Mouse (Mus musculus): ENCODE measurements around the gene Cyb561d1.
"Not testable (repeated sequence)": the region's sequence is repeated elsewhere in the genome, so short reads cannot be mapped to it uniquely, and the experiment has no call there.

Cyb561d1 gene

DNA sequence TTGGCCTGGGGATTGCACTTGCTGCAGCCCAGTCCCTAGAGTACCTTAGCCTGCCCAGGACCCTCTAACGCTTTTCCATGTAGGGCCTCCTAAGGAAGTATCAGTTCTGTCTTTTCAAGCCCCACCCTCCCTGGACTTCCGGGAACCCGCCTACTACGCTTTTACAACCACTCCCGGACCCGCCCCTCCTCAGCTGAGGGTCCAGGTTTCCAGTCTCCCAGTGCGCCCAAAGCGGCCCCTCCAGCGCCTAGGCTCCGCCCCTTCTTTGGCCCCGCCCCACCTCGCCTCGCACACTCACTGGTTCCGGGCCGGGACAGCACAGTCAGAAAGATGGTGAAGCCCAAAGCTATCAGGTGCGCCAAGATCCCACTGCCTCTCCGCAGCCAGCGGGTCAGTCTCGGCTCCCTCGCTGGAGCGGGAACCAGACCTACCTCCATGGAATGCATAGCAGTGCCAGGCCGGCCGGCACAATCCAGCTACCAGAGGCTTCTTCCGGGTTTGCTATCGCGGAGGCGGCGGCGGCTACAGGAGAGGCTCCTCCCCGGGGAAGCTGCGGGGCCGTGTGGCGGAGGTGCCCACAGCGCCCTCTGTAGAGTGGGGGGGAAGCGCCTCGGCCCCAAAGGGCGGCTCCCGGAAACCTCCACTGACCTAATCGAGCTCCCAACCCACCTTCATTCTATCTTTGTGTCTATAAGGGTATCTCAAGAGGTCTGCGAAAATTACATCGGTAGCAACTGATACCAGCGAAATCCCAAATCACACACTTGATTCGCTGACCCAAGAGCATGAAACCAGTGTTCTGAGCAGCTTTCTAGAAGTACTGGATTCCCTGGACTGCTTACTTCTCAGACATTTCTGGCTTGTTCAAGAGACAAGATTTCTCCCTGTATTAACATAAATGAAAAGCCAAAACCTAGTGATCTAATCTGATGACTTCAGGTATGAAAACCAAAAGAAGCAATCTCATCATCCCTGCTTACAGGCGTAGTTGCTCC, at the start of gene Cyb561d1:
Gene Cyb561d1, minus strand, starts transcription at position 884 of the 995 bp plus-strand sequence.
- DNase-seq (ENCODE audit: low spot score), result peak; percentile 85

DNA sequence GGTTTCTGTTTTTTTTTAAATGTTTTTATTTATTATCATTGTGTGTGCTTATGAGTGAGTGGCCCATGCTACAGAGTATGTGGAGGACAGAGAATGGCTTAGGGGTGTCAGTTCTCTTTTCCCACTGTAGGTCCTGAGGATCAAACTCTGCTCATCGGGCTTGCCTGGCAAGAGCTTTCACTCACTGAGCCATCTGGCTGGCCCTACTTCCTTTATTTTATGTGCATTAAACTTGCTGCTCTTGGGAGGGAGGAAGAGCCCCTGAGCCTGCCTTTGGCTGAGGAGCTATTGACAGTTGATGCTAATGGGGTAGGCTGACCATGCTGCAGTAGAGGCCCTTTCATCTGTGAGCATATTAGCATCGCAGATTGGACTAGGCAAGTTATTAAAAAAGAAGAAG, 45.8 kb upstream of the Cyb561d1 start:
- DNase-seq (ENCODE audit: low spot score), result no peak

DNA sequence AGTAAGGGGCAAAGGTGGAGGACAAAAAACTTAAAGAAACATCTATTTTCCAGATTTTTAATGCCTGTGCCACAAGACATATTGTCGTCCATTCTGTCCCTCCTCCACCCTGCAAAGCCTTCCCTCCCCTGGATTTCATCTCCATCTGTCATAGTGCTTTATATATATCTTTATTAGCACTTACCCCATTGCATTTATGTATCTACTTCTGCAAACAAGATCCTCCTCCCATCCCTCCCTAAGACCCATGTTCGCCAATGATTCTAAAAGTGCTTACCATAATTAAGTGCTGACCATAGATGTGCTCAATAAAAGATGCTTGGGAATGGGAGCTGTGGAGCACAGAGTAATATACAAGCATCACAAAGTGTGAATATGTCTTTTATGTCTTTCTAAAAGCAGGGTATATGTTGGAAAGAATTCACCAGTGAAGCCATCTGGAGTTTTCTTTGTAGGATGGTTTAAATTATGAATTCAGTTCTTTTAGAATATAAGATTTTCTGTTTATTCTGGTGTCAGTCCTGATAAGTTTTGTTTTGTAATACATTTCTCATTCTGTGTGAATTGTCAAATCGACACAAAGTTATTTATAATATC, 40.3 kb upstream of the Cyb561d1 start:
- DNase-seq (ENCODE audit: low spot score), result no peak

DNA sequence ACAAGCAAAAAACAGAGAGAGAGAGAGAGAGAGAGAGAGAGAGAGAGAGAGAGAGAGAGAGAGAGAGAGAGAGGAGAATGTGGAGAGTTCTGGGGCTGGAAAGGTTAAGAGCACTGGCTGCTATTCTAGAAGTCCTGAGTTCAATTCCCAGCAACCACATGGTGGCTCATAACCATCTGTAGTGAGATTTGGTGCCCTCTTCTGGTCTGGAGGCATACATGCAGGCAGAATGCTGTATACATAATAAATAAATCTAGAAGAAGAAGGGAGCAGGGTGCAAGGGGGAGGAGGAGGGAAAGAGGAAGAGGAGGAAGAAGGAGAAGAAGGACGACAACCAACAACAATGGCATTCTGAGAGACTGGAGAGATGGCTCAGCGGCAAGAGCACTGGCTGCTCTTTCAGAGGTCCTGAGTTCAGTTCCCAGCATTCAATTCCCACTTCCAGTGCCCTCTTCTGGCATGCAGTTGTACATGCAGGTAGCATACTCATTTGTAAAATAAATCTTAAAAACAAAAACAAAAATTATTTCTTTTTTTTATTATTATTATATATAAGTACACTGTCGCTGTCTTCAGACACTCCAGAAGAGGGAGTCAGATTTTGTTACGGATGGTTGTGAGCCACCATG, 36.6 kb upstream of the Cyb561d1 start:
- DNase-seq (ENCODE audit: low spot score), result not testable (repeated sequence)

DNA sequence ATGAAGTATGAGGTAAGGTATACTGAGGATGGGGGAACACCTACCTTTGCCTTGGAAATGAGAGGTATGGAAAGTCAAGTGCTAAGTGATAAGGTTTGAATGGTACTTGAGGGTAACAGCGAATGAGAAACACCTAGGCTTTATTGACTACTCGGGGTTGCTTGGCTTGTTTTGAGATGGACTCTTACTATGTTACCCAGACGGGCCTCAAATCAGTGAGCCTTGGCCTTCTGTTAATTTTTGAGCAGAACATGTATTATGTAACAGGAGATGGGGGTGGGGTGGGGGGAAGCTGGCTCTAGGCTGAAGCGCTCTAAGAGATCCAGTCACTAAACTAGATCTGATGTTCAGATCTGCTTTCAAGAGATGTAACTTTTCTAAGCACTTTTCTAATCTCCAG, 30.6 kb upstream of the Cyb561d1 start:
- no peak for DNase-seq (ENCODE audit: low spot score)

DNA sequence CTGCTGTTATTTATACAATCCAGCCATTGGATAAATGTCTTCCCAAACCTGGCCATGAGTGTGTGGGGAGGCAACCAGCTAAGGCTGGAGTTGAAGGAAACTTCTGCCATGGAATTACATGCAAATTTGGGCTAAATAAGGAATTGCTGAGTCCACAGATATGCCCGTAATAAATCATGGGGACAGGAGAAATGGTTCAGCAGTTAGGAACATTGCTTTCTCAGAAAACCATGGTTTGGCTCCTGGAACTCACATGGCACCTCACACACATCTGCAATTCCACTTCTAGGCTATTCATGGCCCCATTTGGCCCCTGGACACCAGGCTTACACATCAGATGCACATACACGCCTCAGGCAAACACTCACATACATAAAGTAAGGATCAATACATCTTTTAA, 26.5 kb upstream of the Cyb561d1 start:
- DNase-seq (ENCODE audit: low spot score), result no peak

DNA sequence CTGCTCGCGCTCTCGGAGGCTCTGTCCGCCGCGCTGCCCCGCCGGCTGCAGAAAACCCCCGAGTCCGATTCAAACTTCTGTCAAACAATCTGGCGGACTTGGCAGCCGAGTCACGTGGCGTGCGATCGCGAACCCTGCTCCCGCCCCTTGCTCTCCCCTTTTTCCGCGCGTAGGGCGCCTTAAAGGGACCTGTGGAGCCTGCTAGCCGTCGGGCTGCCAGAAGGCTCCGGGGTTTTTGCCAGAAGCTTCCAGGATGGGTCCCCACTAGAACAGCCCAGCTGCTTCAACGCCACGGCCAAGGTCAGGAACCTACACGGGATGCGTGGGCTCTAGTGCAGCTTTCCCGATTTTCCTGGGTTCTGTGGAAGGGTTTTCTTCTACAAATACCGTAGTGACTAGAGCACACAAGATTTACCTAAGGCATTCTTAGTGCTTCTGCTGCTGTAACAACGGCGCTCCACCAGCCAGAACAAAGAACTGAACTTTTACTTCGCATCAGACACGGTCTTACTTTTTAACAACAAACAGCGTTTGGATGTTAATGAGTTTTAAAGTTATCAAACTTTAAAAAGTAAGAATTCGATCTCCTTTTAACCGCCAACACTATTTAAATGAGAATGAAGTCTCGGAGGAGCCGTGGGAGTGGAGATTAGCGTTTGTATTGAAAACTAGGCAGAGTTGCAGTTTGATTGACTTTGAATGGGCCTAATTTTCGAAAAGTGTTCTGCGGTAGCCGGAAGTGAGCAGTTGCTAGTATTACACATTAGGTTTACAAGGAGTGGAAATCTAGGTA, 25.7 kb upstream of the Cyb561d1 start, which contains the start of gene Sypl2:
Gene Sypl2, minus strand, starts transcription at position 91 of the 793 bp plus-strand sequence.
- DNase-seq (ENCODE audit: low spot score), result no peak

DNA sequence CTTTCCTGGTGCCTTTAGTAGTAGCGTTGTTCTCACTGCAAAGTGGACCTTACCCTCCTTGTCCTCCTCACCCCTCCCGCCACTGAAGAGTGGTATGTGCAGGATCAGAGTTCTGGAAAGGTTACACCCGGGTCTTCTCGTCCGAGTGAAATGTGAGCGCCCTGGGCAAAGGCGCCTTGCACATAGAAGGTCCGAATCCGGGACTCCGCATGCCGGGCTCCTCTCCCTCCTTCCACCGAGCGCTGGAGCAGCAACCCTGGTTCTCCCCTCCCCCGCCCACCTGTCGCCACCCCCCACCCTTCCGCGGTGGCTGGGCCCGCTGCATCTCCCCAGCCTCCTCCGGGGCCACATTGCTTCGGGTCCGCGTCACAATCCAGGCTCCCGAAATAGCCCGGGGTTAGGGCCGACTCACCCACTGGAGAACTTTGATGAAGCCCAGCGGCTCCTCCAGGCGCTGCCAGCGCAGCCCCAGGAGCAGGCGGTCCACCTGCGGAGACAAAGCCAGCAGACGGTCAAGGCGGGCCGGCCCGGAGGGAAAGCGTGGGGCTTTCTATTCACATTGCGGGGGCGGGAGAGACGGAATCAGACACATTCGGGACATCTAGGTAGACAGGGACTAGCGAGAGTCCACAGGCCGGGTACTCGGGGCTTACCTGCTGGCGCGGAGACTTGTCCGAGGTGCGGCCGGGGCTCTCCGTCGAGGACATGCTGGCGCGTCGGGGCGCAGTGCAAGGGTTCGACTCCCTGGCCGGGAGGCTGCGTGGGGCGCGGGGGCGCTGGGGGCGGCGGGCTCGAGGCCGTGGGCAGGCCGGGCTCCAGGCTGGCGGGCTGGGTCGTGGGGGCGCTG, 24.9 kb upstream of the Cyb561d1 start:
- DNase-seq (ENCODE audit: low spot score), result no peak

DNA sequence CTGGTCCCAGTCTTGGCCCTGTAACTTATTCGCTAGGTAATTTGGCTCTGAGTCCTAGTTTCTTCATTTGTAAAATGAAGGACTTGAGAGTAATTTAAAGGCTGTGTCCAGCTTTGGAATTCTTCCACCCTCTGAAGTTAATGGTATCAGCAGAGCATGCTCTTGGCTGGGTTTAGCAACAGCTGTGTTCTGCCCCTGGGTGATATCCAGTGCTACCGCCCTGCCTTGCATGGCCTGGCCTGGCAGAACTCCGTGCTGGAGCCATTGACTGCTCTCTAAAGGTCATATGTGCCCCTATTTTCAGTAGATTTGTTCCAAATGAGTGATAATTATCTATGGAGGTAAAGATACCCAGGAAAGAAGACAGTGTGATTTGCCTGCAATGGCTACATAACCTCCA, 19.6 kb upstream of the Cyb561d1 start:
- no peak for DNase-seq (ENCODE audit: low spot score)

- DNase-seq (ENCODE audit: low spot score), result no peak
These were observed 13.7 kb upstream of the Cyb561d1 start for GRCm38 (mm10) chr3:108214734-108215133.

- DNase-seq (ENCODE audit: low spot score), result no peak
These were observed 11.4 kb upstream of the Cyb561d1 start for GRCm38 (mm10) chr3:108212406-108212805.

GRCm38 (mm10) chr3:108211845-108212244, 10.8 kb upstream of the Cyb561d1 start:
- DNase-seq (ENCODE audit: low spot score), result no peak

DNA sequence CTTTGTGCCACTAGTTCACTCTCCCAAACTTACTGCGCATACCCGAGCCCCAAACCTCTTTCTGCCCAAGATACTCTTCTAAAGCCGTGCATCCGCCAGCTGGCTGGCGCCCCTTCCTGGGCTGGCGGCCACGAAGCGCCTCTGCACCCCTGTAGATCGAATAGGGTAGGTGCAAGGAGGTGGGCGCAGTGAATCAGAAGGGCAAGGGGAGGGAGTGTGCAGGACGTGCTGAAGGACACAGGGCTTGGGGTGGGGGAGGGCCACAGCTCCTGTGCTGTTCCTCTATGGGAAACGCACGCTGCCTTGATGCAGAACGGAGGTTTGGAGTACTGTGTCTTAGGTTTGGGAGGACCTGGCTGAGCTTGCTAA, 9.7 kb upstream of the Cyb561d1 start, which contains the start of gene Atxn7l2:
Gene Atxn7l2, minus strand, starts transcription at position 164 of the 369 bp plus-strand sequence.
- DNase-seq (ENCODE audit: low spot score), result no peak

DNA sequence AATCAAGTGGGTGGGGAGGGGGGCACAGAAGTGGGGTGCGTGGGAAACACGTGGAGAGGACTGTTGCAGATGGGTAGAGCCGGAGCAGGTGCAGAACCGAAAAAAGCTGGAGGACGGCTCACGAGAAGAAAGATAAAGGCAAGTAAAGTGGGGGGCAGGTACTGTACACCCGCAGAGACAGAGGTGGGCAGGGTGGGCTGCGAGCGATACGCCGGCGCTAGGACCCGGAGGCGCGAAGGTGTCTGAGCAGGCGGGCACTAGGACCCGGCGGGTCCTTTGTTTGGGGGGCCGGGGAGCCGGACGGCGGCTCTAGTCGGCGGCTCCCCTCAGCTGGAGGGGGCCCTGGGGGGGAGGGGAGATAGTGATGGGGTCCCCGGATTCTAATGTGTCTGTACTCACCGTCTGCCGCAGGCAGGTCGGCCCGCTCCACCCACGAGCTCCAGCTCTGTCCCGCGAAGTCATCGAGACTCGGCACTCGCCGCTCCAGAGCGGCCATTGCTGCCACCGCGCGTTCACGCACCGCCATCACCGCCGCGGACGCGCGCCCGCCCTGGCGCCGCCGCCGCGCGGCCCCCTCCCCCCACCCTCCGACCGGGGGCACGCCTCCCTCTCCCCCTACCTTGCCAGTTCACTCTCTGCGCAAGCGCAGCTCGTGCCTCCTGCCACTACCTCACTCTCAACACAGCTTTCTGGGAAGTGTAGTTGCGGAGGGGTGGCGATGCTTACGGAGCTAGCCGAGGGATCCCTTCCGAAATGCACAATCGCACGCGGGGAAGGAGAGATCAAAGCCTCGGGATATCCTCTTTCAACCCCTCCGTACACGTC, 9.1 kb upstream of the Cyb561d1 start:
- peak; percentile 89 for DNase-seq (ENCODE audit: low spot score)

DNA sequence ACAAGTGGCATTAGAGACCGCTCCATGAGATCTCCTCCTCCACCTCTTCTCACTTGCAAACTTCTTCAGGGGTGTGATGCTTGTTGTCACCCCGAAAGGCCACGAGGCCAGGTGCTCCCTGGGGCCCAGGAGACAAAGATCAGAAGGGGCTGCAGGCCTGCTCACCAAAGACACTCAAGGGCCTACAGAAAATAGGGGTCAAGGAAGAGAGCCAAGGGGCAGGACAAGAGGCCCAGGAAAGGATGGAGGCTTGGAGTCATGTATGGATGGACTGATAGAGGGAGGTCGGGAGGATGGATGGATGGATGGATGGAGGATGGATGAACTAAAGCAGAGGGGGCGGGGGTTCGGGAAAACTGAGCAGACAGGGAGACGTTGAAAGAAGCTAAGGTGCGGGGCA, 8.5 kb upstream of the Cyb561d1 start:
- DNase-seq (ENCODE audit: low spot score), result no peak

DNA sequence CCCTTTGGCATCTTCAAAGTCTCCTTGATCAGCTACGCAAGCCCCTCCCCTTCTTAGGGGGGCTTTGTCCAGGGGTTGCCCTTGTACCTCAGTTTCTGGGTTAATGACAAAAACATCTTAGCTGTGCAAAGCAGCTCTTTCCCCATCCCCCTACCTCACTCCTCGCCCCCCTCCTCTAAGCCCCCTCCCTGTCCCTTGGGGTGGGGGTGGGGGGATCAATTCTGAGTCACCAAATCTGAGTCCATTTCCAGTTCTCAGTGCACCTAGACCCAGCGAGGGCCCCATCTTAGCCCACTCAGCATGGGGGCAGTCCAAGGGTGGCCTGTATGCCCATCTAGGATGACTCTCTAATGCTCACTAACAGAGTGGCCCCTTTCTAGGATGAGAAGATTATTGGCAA, 8.0 kb upstream of the Cyb561d1 start:
- no peak for DNase-seq (ENCODE audit: low spot score)

DNA sequence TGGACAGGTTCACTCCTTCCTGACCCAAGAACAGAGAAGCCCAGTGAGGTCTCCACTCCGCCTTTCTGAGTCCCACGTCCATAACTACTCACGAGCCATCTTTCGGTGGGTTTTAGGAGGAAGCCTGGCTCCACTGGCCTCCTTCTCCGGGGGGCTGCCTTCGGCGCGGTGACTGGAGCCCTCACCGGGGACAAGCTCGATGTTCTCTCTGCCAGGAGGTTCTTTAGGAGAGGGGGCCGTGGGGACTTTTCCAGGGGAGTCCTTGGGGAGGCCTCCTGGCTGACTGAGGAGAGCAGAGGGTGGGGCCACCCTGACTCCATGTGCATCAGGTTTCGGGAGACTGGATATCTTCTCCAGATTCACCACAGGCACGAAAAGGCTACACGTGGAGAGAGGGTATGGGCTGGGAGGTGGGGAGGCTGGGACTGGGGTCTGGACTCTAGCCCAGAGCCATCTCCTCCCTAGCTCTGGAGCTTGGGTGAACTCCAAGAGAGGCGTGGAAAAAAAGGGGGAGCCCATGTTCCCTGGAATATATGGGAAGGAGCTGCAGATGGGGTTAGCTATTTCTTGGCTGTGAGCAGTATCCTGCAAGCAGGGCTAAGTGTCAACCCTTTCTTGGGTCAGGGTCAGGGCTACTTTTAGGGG, 5.8 kb upstream of the Cyb561d1 start:
- no peak for DNase-seq (ENCODE audit: low spot score)

DNA sequence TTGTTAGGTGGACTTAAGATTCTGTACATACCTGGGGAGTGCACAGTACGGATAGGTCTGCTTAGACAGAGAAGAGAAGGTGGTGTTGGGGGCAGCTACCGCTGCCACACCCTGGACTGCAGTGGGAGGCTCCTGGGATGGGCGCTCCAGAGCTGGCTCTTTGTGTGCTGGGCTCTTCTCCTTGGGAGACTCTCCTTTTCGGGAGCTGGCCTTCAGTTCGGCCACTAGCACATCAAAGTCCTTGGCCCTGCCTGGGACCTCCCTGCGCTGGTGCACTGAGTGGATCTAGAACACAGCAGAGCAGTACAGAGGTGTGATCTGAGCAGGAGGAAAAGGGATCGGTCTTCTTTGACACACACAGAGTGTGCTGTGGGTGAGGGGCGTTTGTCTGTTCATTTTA, 4.6 kb upstream of the Cyb561d1 start:
- no peak for DNase-seq (ENCODE audit: low spot score)

DNA sequence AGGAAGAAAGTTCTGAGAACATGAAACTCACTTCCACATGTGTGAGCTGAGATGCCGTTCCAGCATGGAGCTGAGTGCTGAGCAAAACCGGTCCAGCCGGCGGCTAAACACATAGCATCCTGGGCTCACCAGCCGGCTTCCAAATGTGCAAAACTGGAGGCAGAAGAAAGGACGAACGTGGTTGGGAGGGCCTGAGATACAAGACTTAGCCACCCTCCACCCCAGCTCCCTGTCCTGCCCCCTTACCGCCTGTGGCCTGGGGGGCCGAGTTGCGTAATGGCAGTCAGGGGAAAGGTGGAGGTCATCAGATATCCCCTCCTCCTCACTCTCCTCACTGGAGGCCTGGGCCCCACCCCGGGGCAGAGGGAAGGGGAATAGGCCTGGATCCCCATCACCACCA, 3.5 kb upstream of the Cyb561d1 start:
- no peak for DNase-seq (ENCODE audit: low spot score)
